Mouse (Mus musculus): ENCODE measurements around the gene Gm9747. TPM values are rescaled to one million over a fixed set of nuclear protein-coding genes. Genes with fewer than 3 reads are reported as not detected.

Gm9747 gene
- polyA plus RNA-seq, 1 experiment: not detected

DNA sequence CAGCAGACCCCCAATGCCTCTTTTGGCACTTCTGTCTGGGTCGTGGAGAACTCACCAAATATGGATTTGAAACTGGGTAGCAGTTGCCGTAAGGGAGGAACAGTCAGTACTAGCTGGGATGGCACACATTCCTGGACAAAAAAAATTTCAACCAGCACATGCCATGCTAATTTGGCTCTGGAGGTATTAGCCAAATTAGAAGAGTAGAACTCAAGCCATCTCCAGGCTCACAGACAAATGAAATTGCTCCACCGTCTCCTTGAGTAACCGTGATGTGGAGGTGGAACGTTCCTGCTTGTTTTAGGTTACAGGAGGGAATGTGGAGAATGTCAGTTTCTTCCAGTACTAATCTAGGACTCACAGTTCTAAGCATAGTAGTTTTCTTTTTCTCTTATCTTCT is 25.4 kb upstream of the Gm9747 start:
- WGBS: 91% methylated on average over 5 of the region's 5 CpGs
- DNase-seq (ENCODE audit: low read depth in 1 of 2, low spot score in 2 of 2): no peak
- Histone ChIP-seq H3K27ac (ENCODE audit: insufficient read depth, low read length) (no peak overlapping the region), H3K4me3 (ENCODE audit: extremely low read depth, insufficient read depth, insufficient read length) (no peak overlapping the region), H3K4me1 (ENCODE audit: control insufficient read depth, insufficient read depth, insufficient read length) (no peaks in the 10 kb centered on the region), H3K27me3 (ENCODE audit: control insufficient read depth, insufficient read depth, low read length) (no peaks in the 10 kb centered on the region), H3K36me3 (ENCODE audit: control insufficient read depth, insufficient read depth, low read length) (no peaks in the 10 kb centered on the region)
- TF ChIP-seq CTCF (IDR thresholded peaks at IDR 0.05; ENCODE audit: extremely low read depth, insufficient read depth, insufficient read length, insufficient replicate concordance) (no peak), POLR2A (IDR thresholded peaks at IDR 0.05; ENCODE audit: low read depth, low read length) (no peak)

- Histone ChIP-seq H3K4me3 (ENCODE audit: extremely low read depth, insufficient read depth, insufficient read length) (no peak overlapping the region), H3K27me3 (ENCODE audit: control insufficient read depth, insufficient read depth, low read length) (no peaks in the 10 kb centered on the region), H3K4me1 (ENCODE audit: control insufficient read depth, insufficient read depth, insufficient read length) (no peaks in the 10 kb centered on the region), H3K27ac (ENCODE audit: insufficient read depth, low read length) (no peak overlapping the region), H3K36me3 (ENCODE audit: control insufficient read depth, insufficient read depth, low read length) (no peaks in the 10 kb centered on the region)
- TF ChIP-seq CTCF (IDR thresholded peaks at IDR 0.05; ENCODE audit: extremely low read depth, insufficient read depth, insufficient read length, insufficient replicate concordance) (no peak), POLR2A (IDR thresholded peaks at IDR 0.05; ENCODE audit: low read depth, low read length) (no peak)
- 72% methylated on average over 12 of the region's 12 CpGs for WGBS
- DNase-seq (ENCODE audit: low read depth in 1 of 2, low spot score in 2 of 2): no peak
Measured at GRCm38 (mm10) chr1:82220673-82221396, 12.1 kb upstream of the Gm9747 start.

DNA sequence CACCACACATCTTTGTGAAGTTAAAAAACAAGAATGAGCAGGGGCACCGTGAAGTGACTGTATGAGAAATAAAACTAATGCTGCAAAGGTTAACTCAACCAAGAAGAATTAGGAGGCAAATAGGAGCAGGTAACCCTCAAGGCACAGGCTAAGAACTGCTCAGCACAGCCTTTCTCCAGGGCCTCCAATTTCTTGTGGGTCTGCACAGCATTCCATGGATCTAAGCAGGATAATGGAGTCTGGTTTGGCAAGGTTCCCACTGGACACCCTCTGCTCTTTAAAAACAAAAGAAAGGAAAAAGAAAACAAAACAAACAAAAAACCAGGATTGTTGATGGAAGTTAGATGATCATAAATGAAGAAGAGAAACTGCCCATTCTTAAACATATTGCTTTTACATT is 11.4 kb upstream of the Gm9747 start:
- DNase-seq (ENCODE audit: low read depth in 1 of 2, low spot score in 2 of 2): no peak
- Histone ChIP-seq H3K4me1 (ENCODE audit: control insufficient read depth, insufficient read depth, insufficient read length) (no peaks in the 10 kb centered on the region), H3K36me3 (ENCODE audit: control insufficient read depth, insufficient read depth, low read length) (no peaks in the 10 kb centered on the region), H3K27ac (ENCODE audit: insufficient read depth, low read length) (no peak overlapping the region), H3K4me3 (ENCODE audit: extremely low read depth, insufficient read depth, insufficient read length) (no peak overlapping the region), H3K27me3 (ENCODE audit: control insufficient read depth, insufficient read depth, low read length) (no peaks in the 10 kb centered on the region)
- WGBS: 72% methylated on average over 1 of the region's 1 CpGs
- no peak for TF ChIP-seq CTCF (IDR thresholded peaks at IDR 0.05; ENCODE audit: extremely low read depth, insufficient read depth, insufficient read length, insufficient replicate concordance)
- TF ChIP-seq POLR2A (IDR thresholded peaks at IDR 0.05; ENCODE audit: low read depth, low read length): no peak

DNA sequence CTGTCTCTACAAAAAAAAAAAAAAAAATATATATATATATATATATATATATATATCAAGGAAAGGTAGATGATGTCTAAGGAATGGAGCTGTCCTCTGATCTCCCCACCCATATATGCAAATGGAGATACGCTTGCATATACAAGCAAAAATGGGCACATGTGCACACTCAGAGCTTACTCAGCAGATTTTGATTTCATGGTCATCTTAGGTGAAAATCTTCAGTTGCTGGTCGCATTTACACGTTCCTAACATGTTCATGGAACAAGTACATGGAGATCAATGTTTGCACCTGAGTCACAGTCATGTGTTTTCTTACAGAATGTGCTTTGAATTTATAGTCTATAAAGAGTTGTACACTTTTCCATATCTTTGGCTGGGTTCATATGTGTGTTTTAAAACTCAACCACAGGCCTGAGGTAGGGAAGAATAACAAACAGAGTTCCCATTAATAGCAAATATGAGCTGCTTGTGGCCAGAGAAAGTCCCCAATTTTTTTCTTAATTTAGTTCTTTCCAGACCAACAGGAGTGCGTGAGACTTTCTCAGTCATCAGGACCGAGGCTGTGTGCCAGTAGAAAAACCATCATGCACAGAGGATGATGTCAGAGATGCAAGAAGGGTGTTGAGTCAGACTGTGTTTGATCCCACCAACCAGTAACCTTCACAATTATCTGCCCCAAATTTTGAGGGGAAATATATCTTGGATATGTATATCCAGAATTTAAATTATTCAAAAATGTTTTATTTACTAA is 9.7 kb upstream of the Gm9747 start:
- TF ChIP-seq POLR2A (IDR thresholded peaks at IDR 0.05; ENCODE audit: low read depth, low read length): no peak
- TF ChIP-seq CTCF (IDR thresholded peaks at IDR 0.05; ENCODE audit: extremely low read depth, insufficient read depth, insufficient read length, insufficient replicate concordance): no peak
- Histone ChIP-seq H3K36me3 (ENCODE audit: control insufficient read depth, insufficient read depth, low read length) (no peaks in the 10 kb centered on the region), H3K4me3 (ENCODE audit: extremely low read depth, insufficient read depth, insufficient read length) (no peak overlapping the region), H3K27ac (ENCODE audit: insufficient read depth, low read length) (no peak overlapping the region), H3K4me1 (ENCODE audit: control insufficient read depth, insufficient read depth, insufficient read length) (no peaks in the 10 kb centered on the region), H3K27me3 (ENCODE audit: control insufficient read depth, insufficient read depth, low read length) (no peaks in the 10 kb centered on the region)
- 82% methylated on average over 5 of the region's 5 CpGs for WGBS
- no peak for DNase-seq (ENCODE audit: low read depth in 1 of 2, low spot score in 2 of 2)

GRCm38 (mm10) chr1:82228841-82229240 is 4.1 kb upstream of the Gm9747 start:
- no peak for TF ChIP-seq POLR2A (IDR thresholded peaks at IDR 0.05; ENCODE audit: low read depth, low read length)
- no peak for TF ChIP-seq CTCF (IDR thresholded peaks at IDR 0.05; ENCODE audit: extremely low read depth, insufficient read depth, insufficient read length, insufficient replicate concordance)
- no peaks in the 10 kb centered on the region for H3K4me1 ChIP-seq (ENCODE audit: control insufficient read depth, insufficient read depth, insufficient read length)
- no peak overlapping the region for H3K4me3 ChIP-seq (ENCODE audit: extremely low read depth, insufficient read depth, insufficient read length)
- H3K27ac ChIP-seq (ENCODE audit: insufficient read depth, low read length): no peak overlapping the region
- no peaks in the 10 kb centered on the region for H3K36me3 ChIP-seq (ENCODE audit: control insufficient read depth, insufficient read depth, low read length)
- no peaks in the 10 kb centered on the region for H3K27me3 ChIP-seq (ENCODE audit: control insufficient read depth, insufficient read depth, low read length)
- no peak for DNase-seq (ENCODE audit: low read depth in 1 of 2, low spot score in 2 of 2)

- Histone ChIP-seq H3K27me3 (ENCODE audit: control insufficient read depth, insufficient read depth, low read length) (no peaks in the 10 kb centered on the region), H3K4me3 (ENCODE audit: extremely low read depth, insufficient read depth, insufficient read length) (no peak overlapping the region), H3K4me1 (ENCODE audit: control insufficient read depth, insufficient read depth, insufficient read length) (peaks cover 6% of the 10 kb centered on the region; the same call in 1 of the 2 replicates), H3K27ac (ENCODE audit: insufficient read depth, low read length) (no peak overlapping the region), H3K36me3 (ENCODE audit: control insufficient read depth, insufficient read depth, low read length) (no peaks in the 10 kb centered on the region)
- TF ChIP-seq POLR2A (IDR thresholded peaks at IDR 0.05; ENCODE audit: low read depth, low read length): no peak
- TF ChIP-seq CTCF (IDR thresholded peaks at IDR 0.05; ENCODE audit: extremely low read depth, insufficient read depth, insufficient read length, insufficient replicate concordance): no peak
- no peak for DNase-seq (ENCODE audit: low read depth in 1 of 2, low spot score in 2 of 2)
- 86% methylated on average over 3 of the region's 3 CpGs for WGBS
Measured at GRCm38 (mm10) chr1:82234616-82235015, 1.7 kb downstream of the Gm9747 start.

Measured in spleen, adult 2 months (tissue).